Mouse (Mus musculus) spleen, adult 12 weeks (tissue): ENCODE results near the gene Grb2.

Experiments used
- DNase-seq: peaks from one replicate; pipeline ENCODE4 v3.0.0; 2022; ENCODE audit warnings: low spot score

Gene Grb2

DNA sequence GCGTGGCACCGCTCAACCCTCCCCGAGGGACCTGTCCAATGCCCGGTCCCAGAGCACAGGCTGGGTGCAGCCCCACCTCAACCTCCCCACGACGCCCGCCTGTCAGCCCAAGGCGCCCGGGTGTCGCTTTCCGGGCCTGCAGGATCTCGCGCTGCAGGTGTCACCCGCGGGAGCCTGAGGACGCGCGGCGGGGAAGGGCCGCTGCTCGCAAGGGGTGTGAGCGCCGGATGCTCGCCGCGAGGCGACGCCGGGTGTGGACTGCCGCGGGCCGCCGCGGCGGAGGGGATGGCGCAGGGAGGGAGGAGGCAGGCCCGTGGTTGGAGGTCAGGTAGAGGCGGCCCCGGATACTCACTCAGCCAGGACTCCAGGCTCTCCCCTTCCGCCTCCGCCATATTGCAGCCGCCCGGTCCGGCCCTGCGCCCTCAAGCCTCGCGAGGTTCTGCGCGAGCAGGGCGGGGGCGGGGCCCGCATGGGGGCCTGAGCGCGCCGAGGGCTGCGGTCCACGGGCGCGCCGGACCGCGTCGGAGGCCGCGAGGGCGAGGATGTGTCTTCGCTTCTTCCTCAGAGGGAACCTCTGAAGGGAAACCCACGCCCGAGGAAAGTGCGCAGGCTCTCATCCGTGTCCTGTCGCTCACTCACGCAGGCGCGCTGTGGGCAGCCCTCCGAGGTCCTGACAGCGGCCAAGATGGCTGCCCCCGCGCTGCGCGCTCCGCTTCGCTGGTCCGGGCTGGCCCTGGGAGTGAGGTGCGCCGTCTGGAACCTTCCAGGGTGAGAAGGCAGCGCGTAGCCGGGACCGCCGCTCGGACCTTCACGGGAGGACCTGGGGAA lies 104.7 kb downstream of the Grb2 start, which contains the start of the genes Mrps7 and Gga3:
Gene Mrps7 (plus strand): TSS at position 450 of the 828 bp plus-strand sequence.
Gene Gga3 (minus strand): TSS at position 576 of the 828 bp plus-strand sequence.
- DNase-seq, result peak; percentile 91

DNA sequence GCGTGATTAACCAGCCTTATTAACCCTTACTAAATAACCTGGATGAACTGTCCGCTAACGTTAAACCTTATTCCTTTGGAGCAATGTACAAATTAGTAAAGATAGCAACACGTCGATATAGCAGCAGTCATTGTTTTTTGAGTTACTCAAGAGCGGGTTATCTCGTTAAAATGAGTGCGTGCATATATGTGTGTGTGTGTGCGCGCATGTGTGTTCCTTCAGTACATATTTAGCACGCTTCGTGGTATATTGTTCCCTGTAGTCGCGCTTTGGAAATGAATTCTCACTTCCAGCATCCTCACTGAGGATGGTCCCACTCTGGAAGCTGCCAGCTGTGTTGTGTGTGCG lies 105.3 kb downstream of the Grb2 start:
- no peak for DNase-seq

DNA sequence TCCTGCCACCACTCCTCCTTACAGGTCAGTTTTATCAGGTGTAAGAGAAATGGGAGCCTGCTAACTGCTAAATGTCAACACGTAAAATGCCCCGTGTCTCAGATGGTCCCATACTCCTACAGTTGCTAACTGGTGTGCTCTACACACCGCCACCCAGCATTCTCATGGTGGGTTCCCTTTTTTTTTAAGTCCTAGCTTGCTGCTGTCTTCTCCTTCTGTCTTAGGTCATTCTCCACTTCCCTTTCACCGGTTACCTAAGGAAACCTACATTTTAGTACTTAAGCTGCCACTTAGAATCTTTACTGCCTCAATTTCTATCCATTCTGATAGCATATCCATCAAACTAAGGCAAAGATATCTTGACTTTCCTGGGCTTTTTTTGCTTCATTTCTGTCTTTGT lies 107.2 kb downstream of the Grb2 start:
- DNase-seq, result no peak

DNA sequence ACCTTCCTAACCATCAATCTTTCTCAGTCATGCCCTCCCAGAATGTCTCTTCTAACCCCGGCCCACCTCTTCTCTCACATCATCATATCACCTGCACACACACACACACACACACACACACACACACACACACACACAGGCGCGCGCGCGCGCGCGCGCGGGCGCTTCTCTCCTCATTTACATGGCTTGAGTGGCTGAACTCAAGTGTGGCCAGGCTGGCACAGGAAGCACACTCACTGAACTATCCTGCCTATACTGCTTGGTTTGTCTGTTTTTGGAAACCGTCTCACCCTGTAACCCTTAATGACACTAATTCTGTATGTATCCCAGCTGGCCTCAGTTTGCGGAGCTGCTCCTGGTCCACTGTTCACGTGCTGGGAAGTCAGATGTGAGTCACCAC lies 107.7 kb downstream of the Grb2 start:
- DNase-seq, result no peak

DNA sequence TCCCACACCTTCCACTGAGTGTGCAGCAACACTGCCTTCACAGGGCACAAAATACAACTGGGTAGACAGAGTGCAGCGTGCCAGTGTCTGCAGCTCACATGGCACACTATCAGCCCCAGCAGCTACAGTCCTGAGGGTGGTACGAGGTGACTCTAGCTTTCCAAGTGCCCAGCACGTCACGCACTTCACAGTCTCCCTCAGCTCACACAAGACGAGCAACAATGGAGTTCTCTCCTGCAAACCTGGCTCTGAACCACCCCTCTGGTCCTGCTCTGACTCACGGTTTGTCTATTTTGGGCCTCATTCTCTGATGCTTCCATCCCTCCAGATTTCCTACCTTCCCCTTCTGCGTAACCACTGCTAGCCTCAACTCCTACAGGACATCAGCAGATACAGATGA lies 108.7 kb downstream of the Grb2 start:
- no peak for DNase-seq

DNA sequence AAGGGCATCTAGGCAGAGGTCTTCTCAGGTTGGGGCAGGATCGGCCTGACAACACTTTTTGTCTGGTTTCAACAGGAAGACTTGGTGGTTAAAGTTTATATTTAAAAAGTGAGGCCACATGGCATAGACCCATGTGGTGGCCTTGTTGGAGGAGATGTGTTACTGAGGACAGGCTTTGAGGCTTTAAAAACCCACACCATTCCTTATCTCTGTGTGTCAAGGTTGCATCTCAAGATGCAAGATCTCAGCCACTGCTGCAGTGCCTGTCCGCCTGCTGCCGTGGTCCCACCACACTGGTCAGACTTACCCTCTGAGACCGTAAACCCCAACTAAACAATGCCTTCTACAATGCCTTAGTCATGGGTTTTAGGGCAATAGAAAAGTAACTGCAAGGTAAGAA lies 110.1 kb downstream of the Grb2 start:
- DNase-seq, result no peak

DNA sequence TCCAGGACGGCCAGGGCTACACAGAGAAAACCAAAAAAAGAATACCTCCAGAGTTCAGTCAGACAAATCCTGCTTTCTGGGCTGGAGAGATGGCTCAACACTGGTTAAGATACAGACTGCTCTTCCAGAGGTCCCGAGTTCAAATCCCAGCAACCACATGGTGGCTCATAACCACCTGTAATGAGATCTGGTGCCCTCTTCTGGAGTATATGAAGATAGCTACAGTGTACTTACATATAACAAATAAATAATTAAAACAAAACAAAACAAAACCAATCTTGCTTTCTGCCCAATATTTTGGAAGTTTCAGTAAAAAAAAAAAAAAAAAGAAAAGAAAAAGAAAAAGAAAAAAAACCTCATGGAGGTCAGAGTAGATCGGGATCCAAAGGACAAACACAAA lies 113.2 kb downstream of the Grb2 start:
- DNase-seq, result no peak
